Mouse (Mus musculus): Measurements from ENCODE around the gene Ubp1.
A peak's percentile ranks its signal among the peaks of the same experiment; 100 is the strongest.

The Ubp1 gene

DNA sequence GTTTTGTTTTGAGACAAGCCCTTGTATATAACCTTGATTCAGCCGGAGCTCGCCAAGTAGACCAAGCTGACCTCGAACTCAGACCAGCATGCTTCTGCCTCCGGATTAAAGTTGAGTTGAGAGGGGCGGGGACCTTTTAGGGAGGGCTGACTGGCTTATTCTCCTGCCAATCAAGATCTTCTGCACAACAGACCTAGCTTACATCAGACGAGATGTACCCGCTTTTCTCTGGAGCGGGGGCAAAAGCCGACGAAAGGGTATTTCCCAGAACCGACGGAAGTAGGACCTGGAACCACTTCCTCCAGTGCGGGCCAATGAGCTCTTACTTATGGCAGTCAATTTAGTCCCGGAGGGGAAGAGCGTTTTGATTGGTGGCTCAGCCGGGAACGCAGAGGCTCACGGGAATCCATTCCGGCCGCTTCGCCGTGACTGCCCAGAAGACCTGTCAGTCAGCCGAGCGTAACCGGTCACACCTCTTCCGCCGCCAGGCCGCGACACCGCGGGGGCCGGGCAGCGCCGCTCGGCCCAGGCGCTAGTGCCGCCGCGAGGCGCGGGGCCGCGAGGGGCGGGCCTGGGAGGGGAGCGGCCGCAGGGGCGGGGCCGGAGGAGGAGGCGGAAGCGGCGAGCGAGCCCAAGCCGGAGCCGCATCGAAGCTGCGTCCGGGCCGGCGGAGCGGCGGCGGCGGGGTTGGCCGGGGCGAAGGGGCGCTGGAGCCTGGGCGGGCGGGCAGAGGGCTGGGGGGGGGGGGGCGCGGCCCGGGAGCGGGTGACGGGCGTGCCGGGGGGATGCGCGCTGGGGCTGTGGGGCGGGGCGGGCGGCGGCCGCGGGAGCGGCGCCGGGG is at the start of gene Ubp1:
Gene Ubp1 (plus strand): TSS at position 401 of the 841 bp plus-strand sequence.
- peak; percentile 95 to 99 for DNase-seq

DNA sequence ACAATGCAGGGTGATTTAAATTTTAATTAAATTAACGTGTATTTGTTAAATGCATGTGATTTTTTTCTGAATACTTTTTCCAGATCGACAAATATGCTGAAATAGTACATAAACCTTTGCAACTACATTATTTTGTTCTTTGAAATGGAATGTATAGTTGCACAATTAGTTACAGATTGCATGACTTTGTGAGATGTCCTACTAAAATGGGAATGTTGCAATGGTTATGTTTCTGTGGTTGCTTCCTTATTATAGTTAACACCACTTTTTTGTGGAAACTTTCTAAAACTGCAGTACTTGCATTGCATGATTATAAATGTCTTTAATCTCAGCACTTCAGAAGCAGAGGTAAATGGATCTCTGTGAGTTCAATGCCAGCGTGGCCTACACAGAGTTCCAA is 35.8 kb upstream of the Ubp1 start:
- no peak for DNase-seq

DNA sequence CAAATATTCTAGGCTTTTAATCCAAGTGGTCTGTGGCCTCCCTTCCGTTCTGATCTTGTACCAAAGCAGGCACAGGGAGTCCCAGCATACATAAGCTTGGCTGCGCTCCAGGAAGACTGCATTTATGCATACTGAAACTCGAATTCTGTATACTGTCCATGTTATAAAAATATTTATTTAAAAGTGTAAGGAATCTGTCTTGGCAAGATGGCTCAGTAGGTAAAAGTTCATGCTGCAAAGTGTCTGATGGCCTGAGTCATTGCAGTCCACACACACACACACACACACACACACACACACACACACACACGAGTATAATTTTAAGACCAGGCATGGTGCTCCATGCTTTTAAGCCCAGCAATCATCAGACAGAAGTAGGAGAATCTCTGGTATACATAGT is 27.6 kb upstream of the Ubp1 start:
- peak in 1 of 2 experiments; percentile 3 for DNase-seq

DNA sequence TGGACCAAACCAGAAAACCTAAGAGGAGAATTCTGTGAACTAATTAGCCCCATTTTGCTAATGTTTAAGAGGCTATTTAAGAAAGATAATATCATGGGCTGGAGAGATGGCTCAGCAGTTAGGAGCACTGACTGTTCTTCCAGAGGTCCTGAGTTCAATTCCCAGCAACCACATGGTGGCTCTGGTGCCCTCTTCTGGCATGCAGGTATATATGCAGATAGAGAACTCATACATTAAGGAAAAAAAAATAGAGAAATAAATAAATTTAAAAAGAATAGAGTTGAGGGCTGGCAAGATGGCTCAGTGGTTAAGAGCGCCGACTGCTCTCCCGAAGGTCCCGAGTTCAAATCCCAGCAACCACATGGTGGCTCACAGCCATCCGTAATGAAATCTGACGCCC is 26.4 kb upstream of the Ubp1 start:
- peak in 1 of 2 experiments; percentile 15 for DNase-seq

DNA sequence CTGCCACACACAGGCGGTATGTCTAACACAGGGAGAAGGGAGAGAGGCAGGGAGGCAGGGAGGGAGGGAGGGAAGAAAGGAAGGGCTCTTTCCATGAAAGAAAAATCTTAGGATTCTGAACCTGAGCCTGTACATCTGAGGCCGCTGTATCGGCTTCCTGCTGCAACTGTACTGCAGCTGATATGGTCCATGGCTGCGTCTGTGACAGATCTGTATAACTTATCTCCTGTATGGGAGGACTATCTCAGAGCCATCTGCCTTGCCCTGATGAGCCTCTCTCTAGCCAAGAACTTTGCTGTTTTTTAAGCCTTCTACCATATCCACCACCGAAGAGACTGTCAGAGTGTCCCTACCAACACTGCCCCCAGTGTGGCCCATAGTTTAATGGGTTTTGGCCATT is 14.9 kb upstream of the Ubp1 start:
- DNase-seq: no peak

DNA sequence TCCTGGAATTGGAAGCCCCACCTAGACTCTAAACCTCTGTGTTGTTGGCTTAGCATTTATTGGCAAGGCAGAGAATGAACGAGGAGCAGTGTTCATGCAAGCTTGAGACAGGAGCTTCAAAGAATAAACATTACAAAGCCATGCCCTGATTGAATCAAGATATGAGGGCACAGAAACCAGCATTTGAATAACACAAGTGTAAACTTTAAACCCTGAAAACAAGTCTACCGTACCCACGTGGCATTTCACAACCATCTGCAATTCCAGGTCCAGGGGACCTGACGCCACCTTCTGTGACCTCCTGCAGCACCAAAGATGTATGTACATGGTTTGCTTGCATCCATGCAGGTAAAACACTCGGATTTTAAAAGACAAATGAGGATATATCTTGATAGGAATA is 8.1 kb upstream of the Ubp1 start:
- no peak for DNase-seq

DNA sequence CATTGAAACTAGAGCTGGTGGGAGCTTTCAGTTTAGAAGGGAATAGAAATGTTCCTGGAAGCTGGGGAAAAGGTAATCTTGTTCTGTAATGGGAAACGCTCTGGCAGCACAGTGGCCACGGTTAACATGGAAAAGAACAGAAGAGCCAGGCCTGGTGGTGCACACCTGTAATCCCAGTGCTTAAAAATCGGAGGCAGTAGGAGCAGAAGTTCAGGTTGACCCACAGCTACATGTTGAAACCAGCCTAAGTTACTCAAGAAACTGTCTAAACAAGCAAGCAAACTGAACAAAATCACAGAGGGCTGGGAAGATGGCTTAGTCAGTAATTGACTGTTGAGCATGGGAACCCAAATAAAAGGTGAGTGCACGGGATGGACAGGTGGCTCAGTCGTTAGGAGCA is 5.9 kb upstream of the Ubp1 start:
- DNase-seq: no peak

DNA sequence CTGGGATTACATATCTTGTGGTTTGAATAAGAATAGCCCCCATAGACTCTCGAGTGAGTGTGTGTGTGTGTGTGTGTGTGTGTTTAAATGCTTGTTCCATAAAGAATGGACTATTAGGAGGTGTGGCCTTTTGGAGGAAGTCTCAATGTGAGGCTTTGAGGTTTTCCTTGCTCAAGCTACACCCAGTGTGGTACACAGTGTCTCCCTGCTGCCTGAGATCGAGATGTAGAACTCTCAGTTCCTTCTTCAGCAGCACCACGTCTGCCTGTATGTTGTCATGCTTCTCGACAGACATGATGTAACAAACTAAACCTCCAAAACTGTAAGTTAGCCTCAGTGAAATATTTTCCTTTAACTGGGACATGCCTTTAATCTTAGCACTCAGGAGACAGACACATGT is 2.1 kb upstream of the Ubp1 start:
- DNase-seq: no peak

DNA sequence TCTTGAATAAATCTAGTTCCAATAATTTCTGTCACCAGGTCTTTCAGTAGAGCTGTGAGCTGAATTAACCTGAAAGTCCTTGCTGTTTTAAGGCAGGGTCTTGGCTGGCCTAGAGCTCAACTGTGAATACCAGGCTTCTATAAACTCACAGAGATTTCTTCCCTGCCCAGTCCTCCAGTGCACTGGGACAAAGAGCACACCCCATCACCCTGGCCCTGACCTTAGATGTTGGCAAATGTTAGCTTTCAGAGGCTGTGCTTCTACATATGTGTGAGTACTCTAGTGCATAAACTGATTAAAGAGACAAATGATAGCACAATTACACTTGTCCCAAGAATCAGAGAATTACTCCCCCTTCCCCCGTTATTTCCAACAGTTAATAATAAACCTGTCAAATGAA is 1.1 kb upstream of the Ubp1 start:
- DNase-seq: no peak

DNA sequence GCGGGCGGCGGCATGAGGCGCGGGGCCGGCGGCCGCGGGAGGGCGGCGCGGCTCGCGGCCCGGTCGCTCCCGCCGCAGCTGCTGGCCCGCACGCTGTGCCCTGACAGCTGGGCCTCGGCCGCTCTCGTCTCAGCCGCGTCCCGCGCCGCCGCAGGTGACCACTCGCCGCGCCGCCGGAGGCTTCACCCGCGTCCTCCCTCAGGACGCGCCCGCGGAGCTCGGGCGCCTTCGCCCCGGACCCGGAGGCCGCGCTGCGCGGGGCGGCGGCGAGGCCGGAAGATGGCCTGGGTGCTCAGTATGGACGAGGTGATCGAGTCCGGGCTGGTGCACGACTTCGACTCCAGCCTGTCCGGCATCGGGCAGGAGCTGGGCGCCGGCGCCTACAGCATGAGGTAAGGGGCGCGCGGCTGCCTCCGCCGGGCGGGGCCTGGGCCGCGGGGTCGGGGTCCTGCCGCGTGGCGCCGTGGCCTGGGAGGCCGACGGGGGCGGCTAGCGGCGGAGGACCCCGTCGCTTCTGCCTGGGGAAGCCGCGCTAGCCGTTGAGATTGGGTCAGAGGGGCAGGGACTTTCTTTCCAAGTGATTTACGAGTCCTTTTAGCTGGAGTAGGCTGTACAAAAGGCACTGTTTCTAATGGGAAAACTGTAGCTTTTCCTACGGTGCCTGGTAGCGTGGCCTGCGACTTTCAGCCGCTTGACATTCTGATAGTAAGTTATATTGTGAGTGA is 803 bp downstream of the Ubp1 start:
- DNase-seq: peak; percentile 23 to 57

DNA sequence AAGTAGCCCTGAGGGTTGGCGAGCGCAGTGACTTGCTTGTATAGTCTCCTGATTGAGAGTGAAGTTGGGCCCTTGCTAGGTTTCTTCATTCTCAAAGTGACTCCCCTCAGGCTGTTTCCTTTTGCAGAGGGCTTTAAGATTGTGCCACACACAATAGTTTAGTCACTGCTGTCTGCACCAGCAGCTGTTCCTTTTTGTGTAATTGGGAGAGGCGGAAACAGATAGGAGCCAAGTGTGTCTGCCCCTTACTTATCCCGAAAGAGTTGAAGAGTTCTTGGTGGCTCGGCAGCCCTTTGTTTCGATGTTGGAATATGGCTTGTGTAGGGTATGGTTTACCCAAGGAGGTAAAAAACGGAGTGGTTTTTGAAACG is 1.4 kb downstream of the Ubp1 start:
- peak in 1 of 2 experiments; percentile 15 for DNase-seq

DNA sequence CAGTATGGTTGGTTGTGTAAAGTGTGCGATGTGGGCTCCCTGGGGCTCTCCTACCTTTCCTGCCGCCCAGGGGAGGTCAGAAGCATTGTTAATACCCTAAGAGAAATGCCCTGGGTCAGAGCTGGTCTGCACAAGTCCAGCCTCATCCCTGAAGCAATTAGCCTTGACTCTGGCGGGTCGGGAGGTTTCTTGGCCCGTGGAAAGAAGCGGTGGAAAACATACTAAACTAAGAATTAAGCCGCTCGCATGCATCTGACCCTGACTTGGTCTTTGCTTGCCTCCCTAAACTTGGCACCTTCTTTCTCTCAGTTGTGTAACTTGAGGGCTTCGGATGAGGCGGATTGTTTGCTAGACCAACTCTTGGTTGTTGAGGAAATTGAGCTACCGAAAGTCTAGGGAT is 1.8 kb downstream of the Ubp1 start:
- DNase-seq: peak in 1 of 2 experiments; percentile 45

DNA sequence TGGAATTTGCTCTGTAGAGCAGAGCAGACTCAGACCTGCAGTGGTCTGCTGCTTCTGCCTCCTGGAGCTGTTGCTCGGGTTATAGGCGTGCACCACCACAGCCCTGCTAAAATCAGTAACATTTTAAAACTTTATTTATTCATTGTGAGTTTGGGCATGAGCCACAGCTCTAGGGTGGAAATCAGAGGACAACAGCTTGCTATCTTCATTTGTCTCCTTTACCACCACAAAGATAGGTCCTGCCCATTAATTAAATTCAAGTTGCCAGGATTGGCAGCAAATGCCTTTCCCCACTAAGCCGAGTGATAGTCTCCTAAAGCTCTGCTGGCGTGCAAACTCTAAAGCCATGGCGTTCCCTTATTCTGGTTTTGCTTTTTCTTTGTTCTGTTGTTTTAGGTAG is 4.9 kb downstream of the Ubp1 start:
- no peak for DNase-seq

DNA sequence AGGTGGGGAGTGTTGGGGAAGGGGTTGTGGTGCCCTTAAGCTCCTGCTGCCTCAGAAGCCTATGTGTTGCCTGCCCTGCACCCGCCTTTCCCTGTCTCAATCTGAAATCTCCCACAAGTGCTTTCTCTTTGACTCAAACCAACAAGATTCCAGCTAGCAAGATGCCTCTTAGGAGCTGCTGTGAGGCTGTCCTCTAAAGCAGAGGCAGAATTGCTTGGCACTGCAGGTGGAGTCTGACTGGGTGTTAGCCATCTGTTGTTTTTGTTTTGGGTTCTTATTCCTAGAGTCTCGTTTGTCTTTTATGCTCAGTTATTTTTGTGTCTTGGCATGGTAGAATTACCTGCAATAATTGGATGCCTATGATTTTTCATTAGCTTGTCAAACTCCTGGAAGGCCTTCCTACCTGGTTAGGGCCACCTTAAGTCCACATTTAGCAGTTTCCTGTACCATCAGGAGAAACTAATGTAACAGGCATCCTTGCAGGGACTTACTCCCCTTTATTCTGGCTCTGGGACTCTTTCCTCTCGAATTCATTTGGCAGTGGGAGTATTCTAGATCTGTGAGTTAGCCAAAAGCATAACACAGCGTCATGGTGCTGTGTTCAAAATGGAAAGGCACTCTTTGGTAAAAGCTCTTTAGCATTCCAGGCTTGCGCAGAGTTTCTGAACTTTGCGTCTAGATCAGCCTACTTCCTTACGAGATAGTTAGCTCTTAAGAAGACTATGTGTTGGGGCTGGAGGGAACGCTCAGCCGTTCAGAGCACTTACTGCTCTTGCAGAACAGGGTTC is 8.5 kb downstream of the Ubp1 start:
- DNase-seq: no peak

DNA sequence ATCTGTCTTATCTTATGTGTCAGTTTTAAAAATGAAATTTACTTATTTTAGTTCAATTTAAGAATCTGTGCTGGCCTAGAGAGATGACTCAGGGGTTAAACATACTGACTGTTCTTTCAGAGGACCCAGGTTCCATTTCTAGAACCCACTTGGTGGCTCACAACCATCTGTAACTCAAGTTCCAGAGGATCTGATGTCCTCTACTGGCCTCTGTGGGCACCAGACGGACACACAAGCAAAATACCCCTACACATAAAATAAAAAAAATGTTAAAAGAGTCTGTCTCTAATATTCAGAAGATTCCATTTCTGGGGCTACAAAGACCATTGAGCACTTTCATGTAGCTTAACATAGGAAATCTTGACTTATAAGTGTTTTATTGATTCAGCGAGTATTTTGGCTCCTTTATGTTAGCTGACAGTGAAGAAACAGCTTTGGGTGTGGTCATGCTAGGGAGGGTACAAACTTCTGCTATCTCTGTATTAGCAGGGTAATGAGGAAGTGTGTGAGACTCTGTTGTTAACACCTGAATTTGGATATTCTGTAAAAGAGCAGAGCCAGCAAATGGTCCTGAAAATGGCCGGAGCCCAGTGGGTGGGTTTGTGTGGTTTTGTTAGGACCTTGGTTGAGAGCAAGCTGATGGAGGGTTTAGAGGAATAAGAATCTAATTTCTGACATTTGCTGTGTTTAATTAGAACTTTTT is 10.5 kb downstream of the Ubp1 start:
- DNase-seq: no peak

DNA sequence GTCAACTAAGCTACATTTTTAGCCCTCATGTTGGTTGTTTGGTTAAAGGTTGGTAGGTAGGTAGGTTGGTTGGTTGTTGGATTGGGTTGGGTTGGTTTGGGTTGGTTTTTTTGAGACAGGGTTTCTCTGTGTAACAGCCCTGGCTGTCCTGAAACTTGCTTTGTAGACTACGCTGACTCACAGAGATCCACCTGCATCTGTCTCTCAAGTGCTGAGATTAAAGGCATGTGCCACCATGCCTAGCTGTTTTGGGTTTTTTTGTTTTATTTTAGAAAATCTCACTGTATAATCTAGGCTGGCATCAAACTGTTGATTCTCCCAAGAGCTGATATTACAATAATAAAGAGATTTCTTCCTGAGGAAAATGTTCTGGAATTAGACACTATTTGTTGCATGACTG is 12.6 kb downstream of the Ubp1 start:
- DNase-seq: no peak

DNA sequence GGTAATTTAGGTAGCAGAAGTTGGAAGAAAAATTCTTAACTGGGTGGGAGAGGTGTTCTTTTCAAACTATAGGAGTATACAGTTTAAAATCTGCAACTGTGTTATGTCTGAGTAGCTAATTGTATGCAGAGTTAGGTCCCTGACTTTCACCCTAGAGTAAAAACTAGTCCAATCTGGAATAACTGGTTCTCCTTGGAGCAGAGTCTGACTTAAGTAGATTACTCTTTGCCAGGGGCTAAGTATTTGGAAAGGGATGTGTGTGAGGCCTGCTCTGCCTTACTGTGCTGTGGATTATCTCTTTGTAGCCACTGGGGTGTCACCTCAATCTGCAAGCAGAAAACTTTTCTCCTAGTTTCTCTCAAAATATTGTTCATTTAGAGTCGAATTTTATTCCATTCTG is 16.5 kb downstream of the Ubp1 start:
- DNase-seq: no peak

DNA sequence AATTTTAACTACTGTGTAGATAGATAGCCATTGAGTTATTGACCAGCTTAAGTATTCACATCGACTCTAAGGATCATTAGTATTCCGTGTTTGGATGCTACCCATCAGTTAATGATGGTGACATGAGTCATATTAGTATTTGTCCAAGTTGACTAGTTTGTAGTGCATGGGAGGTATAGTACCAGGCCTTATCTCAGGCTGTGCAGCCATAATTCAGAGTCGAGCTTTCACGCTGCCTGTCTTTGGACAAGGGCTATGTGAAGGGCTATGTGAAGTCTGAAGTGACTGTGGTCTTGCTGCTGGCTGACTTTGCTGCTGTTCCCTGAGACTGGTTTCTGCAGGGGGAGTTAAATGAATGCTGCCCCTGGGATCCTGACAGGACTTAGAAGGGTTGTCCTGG is 27.0 kb downstream of the Ubp1 start:
- no peak for DNase-seq

DNA sequence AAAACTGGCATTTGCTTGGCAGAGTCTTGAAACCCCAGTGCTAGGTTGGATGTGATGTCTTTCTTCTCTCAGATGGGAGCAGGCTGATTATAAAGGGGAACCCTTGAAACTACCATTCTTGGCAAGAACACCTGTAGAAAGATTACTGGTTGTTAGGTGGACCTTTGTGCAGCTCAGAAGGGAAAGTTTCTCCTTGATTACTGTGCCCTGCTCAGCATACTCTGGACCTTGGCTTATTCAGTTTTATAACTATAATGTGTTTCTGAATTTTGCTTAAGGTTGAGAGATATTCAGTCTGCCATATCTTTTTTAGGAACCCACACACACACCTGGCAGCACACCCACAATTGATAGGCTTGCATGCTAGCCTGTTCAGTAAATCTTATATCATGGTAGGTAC is 33.0 kb downstream of the Ubp1 start:
- no peak for DNase-seq

DNA sequence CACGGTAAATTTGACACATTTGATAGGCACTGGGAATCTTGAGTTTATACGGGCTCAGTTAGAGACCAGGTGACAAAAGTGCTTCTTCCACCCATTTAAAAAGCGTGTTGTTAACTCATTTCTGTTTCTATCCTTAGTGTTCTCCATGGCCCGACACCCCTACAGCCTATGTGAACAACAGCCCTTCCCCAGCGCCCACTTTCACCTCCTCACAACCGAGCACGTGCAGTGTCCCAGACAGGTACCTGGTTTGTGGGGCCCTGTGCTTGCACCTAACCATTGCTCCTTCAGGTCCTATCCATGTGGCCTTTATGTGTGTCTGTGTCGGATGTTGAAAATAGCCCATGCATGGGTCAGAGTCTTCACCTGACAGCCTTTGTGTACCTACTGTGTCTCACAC is 33.7 kb downstream of the Ubp1 start:
- no peak for DNase-seq

DNA sequence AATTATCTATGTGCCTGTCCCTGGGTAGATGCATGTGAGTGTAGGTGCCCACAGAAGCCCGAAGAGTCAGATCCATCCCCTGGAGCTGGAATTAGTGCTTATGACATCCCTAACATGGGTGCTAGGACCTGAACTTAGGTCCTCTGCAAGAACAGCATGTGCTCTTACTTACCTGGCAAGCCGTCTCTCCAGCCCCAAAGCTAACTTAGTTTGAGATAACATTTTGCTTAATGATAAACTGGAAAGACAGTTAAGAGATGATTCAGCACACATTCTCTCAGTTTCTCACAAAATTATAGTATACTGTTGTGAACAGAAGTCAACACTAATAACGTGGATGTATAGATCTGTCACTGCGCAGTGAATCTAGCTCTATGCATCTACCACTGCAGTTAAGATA is 36.1 kb downstream of the Ubp1 start:
- no peak for DNase-seq

DNA sequence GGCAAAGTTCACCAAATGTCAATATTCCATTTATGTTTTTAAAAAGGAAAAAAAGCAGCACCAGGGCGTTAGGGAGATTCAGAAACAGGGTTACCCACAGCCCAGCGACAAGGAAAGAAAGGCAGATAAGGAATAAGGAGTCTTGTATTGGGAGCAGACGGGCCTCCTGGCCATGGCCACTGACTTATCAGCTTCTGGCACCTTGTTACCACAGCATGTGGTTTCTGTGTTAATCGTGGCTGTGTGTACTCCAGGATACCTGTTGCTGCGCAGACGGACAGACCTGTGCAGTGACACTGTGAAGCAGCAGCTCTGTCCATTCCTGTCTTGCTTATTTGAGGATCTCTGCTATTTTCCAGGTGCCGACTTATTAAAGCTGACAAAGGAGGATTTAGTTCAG is 38.2 kb downstream of the Ubp1 start:
- DNase-seq: no peak

DNA sequence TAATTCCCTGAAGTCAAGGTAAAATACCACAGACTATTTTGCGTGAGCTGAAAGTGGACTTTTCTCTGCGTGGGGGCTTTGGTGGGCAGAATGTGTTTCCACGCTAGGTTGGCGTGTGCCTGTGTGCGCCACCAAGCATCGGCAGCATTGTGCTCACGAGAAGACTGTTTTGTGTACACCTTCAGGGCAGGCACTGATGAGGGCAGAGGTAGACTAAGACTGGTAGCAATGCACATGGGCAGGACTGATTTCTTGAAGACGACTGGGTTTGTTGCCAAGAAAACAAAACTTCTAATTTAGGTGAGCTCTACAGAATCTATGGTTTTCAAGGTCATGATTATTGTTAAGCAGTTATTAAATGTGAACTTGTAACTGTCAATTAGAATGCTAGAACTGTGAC is 38.7 kb downstream of the Ubp1 start:
- DNase-seq: no peak
